Mouse (Mus musculus): Measurements from ENCODE around the gene Plbd2.
A peak's percentile ranks its signal among the peaks of the same experiment; 100 is the strongest.

Gene Plbd2

GRCm38 (mm10) chr5:120435731-120436501, 67.5 kb downstream of the Plbd2 start:
- peak; percentile 66 for DNase-seq

GRCm38 (mm10) chr5:120435006-120435681, 68.3 kb downstream of the Plbd2 start:
- no peak for DNase-seq

GRCm38 (mm10) chr5:120434231-120434735, 69.1 kb downstream of the Plbd2 start:
- DNase-seq, result no peak
